10 mouse cellular contexts compared by ENCODE assay signal in genomic region chr17:5406566-5406965, GRCm38 (mm10). TPM values are rescaled to one million over a fixed set of nuclear protein-coding genes. Genes with fewer than 3 reads are reported as not detected.
DNase-seq lines count a peak whose midpoint lies in the region; ATAC-seq and TF ChIP-seq lines count a peak whose summit lies in the region.
"Had no signal": no experiment of that assay in that cellular context is flagged by ENCODE, and none has a peak within 500 bp of the region (broad histone marks: within the 10 kb centered on the region; RNA-seq: fewer than 3 reads in every experiment).

No protein-coding gene starts in this region.

- H3K27ac ChIP-seq in layer of hippocampus, adult 2 months, result peak overlapping the region; percentile 12; the same call in 1 of the 2 replicates

- no peak for DNase-seq in layer of hippocampus, adult 2 months (ENCODE audit: low spot score in 2 of 2)
- no peak for DNase-seq in layer of hippocampus, adult 11-12 months (ENCODE audit: low spot score)
- peak; percentile 70 to 72 for DNase-seq in kidney, postnatal 25 days
- DNase-seq in thymus, postnatal 36 days, result peak; percentile 43 to 55
- DNase-seq in cerebellum, postnatal 10 days, result no peak
- DNase-seq in urinary bladder, adult 18-20 months (ENCODE audit: low spot score in 2 of 2), result no peak
- DNase-seq: cerebellum, adult 2 months; forebrain, postnatal 0 days; lung, postnatal 14 days had no signal

- TF ChIP-seq CTCF in layer of hippocampus, adult 2 months (conservative IDR thresholded peaks at IDR 0.05), result no peak

- ATAC-seq in common myeloid progenitor, adult 5-6 weeks (replicated peaks; ENCODE audit: low read depth, poor library complexity, severe bottlenecking), result peak; percentile 46
- ATAC-seq: forebrain, postnatal 0 days had no signal

- H3K4me3 ChIP-seq in layer of hippocampus, adult 2 months, result no peak overlapping the region

RNA-seq across cellular contexts. Expression of gene Ldhal6b, which starts 12.0 kb away (rescaled TPM):
- total RNA-seq in layer of hippocampus, adult 2 months (2021), result 1 to 10 TPM in 1 of 2 experiments, under 1 TPM in 1; 0.81 to 1.3 TPM
- 0.14 TPM in 1 of 2 replicates, not detected in the other for total RNA-seq in common myeloid progenitor, adult 5-6 weeks (2017)

RNA-seq across cellular contexts. Expression of gene Tmem242, which starts 33.5 kb away (rescaled TPM):
- 10 to 100 TPM; 75.2 to 77.0 TPM for total RNA-seq in layer of hippocampus, adult 2 months (2021)
- 48.0 and 52.0 TPM in 2 replicates for total RNA-seq in common myeloid progenitor, adult 5-6 weeks (2017)

Comparison
In these comparisons a context has a peak if more than half of its experiments do, and no peak if none do; other contexts are left out.
1. DNase-seq: peak in kidney, postnatal 25 days (2 of 2) and thymus, postnatal 36 days (2 of 2); none in layer of hippocampus, adult 2 months (0 of 2), layer of hippocampus, adult 11-12 months (single experiment), cerebellum, postnatal 10 days (0 of 2) and urinary bladder, adult 18-20 months (0 of 2).